Mouse (Mus musculus) embryonic fibroblast, embryonic 13.5 days (primary cell): ENCODE measurements around the gene Wfdc11. TPM values are rescaled to one million over a fixed set of nuclear protein-coding genes. Genes with fewer than 3 reads are reported as not detected.
"Not testable (repeated sequence)": the region's sequence is repeated elsewhere in the genome, so short reads cannot be mapped to it uniquely, and the experiment has no call there.

Experiments used
- H3K27ac ChIP-seq: 2 replicates; pipeline ENCODE4 v1.5.1; 2012; ENCODE audit warnings: low read length, control low read depth, inconsistent platforms; ENCODE audit not compliant: insufficient read depth
- H3K4me1 ChIP-seq: 2 replicates; pipeline ENCODE4 v1.6.1; 2011; ENCODE audit warnings: low read length; ENCODE audit not compliant: control insufficient read depth, insufficient read depth
- H3K4me3 ChIP-seq: 2 replicates; pipeline ENCODE4 v1.5.1; 2011; ENCODE audit warnings: mild to moderate bottlenecking, control low read depth, low read length; ENCODE audit not compliant: insufficient read depth
- CTCF ChIP-seq: IDR thresholded peaks from 2 replicates; pipeline ENCODE4 v1.5.1; 2011; ENCODE audit warnings: mild to moderate bottlenecking, control low read depth, low read length, moderate library complexity, borderline replicate concordance; ENCODE audit not compliant: insufficient read depth
- POLR2A ChIP-seq: IDR thresholded peaks from 2 replicates; pipeline ENCODE4 v1.6.1; 2011; ENCODE audit warnings: low read depth, mild to moderate bottlenecking, control low read depth, low read length, moderate library complexity
- polyA plus RNA-seq: library from polyadenylated mRNA; stranded (reverse); fragments of >200 nt; gene quantifications from 2 replicates; pipeline ENCODE4 v1.2.4, GENCODE M21; 2011; ENCODE audit warnings: low read depth; ENCODE audit not compliant: missing spikeins, insufficient read length

Wfdc11 gene
- polyA plus RNA-seq, 1 experiment: not detected

DNA sequence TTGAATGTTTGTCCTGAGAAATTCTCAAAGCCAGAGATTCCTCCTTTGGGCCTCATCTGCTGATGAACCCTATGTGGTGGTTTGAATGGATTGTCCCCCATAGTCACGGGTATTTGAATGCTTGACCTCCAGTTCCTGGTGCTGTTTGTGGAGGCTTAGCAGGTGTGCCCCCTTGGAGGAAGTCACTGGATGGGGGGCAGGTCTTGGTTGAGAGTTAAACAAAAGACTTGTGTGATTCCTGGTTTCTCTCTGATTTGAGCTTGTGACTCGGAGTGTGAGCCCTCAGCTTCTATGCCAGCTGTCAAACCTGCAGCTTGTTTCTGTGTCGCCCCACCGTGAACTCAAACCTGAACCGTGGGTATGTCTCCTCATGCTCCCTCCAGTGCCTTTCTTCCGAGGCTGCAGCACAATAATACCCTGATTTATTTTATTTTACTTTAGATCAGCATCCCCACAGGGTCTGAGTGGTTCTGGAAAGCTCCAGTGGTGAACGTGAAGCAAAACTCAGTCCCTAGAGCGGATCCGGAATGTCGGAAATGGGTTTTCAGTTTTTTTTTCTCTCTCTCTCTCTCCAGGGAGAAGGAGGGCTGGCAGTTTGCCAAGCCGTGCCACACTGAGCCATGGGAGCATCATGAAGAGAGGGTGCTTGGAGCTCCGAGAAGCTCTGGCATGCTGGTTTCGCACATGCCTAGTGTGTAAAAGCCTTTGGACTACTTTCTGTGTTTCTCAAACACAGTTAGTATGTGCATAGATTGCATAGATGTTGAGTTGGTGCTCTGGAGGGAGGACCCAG is 31.8 kb downstream of the Wfdc11 start:
- TF ChIP-seq CTCF (no peak), POLR2A (no peak)
- no peaks in the 10 kb centered on the region for H3K4me1 ChIP-seq

DNA sequence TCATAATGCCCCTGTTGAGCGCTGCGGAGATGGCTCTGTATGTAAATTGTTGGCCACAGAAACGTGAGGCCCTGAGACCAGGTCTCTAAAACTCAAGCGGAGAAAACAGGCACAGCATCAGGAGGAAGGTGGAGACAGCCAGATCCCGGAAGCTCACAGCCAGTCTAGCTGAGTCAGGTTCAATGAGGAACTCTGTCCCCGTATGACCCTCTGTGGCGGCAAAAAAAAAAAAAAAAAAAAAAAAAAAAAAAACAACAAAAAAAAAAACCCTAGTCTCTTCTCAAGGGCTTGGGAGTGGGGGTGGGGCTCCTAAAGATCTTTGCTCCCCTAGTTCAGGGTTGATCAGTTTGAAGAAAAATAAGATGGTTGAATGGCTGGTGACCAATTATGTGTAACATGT is 32.8 kb downstream of the Wfdc11 start:
- Histone ChIP-seq H3K4me3 (no peak overlapping the region), H3K27ac (no peak overlapping the region), H3K4me1 (no peaks in the 10 kb centered on the region)
- TF ChIP-seq POLR2A (no peak), CTCF (no peak)

More for the DNA sequence above, 31.8 kb downstream of the Wfdc11 start:
- Histone ChIP-seq H3K27ac (no peak overlapping the region), H3K4me3 (no peak overlapping the region)

DNA sequence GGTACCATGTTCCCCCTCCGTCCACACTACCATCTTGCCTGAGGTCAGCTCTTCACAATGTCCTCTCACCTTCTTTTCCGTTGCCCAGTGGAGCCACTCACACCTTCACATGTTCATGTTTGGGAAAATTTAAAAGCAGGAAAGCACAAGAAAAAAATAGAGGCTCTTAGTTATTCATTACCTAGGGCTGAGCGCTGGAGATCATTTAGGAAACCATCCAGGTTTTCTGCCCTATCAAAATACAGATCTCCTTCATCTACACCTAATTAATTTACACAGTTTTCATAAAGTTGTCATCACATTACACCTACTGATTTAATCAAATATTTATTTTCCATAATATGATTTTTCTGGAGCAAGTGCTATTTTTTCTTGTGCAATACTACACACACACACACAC is 35.2 kb downstream of the Wfdc11 start, which contains the start of gene Wfdc16:
Wfdc16 (minus strand) TSS at position 101 of the 400 bp plus-strand sequence.
- Histone ChIP-seq H3K4me1 (no peaks in the 10 kb centered on the region), H3K4me3 (no peak within 1 kb of the TSS), H3K27ac (no peak within 1 kb of the TSS)
- TF ChIP-seq CTCF (no peak), POLR2A (no peak)

DNA sequence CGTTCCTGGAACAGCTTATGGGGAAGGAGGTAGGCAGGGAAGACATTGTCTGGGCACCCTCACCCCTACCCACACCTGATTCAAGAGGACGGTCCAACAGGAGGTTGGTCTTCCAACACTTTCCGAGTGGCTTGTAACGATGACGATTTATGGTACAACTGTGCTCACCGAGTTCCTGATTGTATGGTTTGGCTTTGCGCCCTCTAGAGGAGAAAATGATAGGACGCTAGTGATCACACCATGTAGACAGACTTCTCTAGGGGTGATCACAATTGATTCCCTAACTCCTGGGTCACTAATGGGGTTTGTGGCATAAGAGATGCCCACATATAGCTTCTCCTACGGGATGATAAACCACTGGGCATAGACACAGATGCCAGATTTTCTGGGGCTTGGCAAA is 38.6 kb downstream of the Wfdc11 start:
- no peak for TF ChIP-seq CTCF
- no peak for TF ChIP-seq POLR2A
- H3K4me3 ChIP-seq: no peak overlapping the region
- no peaks in the 10 kb centered on the region for H3K4me1 ChIP-seq
- H3K27ac ChIP-seq: no peak overlapping the region

DNA sequence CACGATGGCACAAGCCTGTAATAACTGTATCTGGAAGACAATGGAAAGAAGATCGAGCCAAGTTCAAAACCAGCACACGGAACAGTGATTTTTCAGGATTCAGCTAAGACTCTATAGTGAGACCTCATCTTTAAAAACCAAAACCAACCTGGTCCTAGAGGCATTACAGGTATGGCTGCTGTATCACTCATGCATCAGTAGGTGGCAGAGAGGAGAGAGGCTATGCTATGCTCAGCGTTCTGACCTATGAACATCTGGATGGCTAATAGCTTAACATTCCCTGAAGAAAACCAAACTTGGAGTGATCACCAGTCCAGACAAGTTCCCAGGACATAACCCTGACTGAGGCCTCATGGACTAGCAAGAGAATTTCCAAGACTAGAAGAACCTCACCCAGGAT is 52.1 kb downstream of the Wfdc11 start:
- Histone ChIP-seq H3K4me1 (no peaks in the 10 kb centered on the region), H3K4me3 (no peak overlapping the region), H3K27ac (no peak overlapping the region)
- TF ChIP-seq POLR2A: no peak
- no peak for TF ChIP-seq CTCF

DNA sequence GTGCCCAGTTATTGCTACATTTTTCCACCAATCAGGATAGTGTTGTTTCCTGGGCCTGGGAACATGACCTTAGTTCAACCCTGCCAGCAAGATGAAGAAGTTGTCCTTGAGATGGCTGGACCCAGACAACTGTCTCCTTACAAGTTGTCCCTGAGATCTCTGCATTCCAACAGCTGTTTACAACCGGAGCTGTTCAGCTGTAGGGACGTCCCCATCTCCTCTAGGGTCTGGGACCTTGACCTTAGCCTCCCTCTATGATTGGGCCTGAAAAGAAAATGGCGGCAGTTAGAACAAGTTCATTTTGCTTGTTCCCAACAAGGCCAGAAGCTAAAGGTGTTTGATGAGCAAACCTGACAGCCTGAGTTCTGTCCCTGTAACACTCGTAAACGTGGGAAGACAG is 54.8 kb downstream of the Wfdc11 start:
- H3K4me1 ChIP-seq: no peaks in the 10 kb centered on the region
- no peak overlapping the region for H3K4me3 ChIP-seq

DNA sequence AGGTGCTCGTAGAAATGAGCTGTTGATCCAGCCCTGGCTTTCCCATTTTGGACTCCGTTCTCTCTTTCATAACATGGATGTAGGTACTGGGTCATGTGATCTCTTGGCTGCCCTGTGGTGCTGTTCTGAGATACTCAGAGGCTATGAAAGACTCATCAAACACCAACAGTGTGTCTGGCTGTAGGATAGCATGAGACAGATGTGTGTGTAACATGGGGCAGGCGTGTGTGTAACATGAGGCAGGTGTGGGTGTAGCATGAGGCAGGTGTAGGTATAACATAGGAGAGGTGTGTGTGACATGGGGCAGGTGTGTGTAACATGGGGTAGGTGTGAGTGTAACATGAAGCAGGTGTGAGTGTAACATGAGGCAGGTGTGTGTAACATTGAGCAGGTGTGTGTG is 58.5 kb downstream of the Wfdc11 start:
- H3K4me3 ChIP-seq: no peak overlapping the region
- no peak overlapping the region for H3K27ac ChIP-seq
- H3K4me1 ChIP-seq: peaks cover 9% of the 10 kb centered on the region; the same call in 1 of the 2 replicates
- TF ChIP-seq CTCF (no peak), POLR2A (no peak)

More for the DNA sequence above, 54.8 kb downstream of the Wfdc11 start:
- TF ChIP-seq POLR2A: no peak
- TF ChIP-seq CTCF: no peak
- no peak overlapping the region for H3K27ac ChIP-seq

DNA sequence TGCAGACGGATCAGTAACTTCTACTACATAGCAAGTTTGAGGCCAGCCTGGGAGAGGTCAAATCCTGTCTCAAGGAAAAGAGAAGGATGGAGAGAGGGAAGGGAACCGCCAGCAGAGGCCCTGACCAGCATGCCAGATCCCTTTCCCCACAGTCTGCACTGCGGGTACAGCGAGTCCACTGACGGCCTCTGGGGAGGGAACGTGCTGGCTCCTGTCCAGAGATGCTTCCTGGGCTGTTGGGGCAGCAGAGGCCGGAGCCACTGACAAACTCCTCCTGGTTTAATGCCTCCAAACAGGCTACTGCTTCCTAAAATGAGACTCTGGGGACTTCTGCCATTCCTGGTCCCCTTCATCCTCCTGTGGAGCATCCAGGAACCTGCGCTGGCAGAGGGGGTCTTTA is 60.4 kb downstream of the Wfdc11 start, which contains the start of the genes Wfdc6b and Wfdc8:
Wfdc6b (plus strand) TSS at position 52 of the 400 bp plus-strand sequence.
Wfdc8 (minus strand) TSS at position 156 of the 400 bp plus-strand sequence.
- H3K27ac ChIP-seq, H3K4me3 ChIP-seq: not testable (repeated sequence)
- peaks cover 11% of the 10 kb centered on the region; the same call in 1 of the 2 replicates for H3K4me1 ChIP-seq

Other genes starting within 250 kb of the Wfdc11 start
- gene Sdc4, start 230.2 kb downstream of the Wfdc11 start, polyA plus RNA-seq: 242 and 248 TPM in 2 replicates
- gene Sys1, start 217.1 kb downstream of the Wfdc11 start, polyA plus RNA-seq: 23.1 and 23.6 TPM in 2 replicates
- 4.1 and 5.8 TPM in 2 replicates for gene Gm20458, start 213.1 kb downstream of the Wfdc11 start, polyA plus RNA-seq
- gene Trp53tg5, start 200.4 kb downstream of the Wfdc11 start, polyA plus RNA-seq: not detected in 2 replicates
- gene Dbndd2, start 188.0 kb downstream of the Wfdc11 start, polyA plus RNA-seq: 13.8 and 19.0 TPM in 2 replicates
- 59.6 and 66.3 TPM in 2 replicates for gene Pigt, start 176.6 kb downstream of the Wfdc11 start, polyA plus RNA-seq
- gene Wfdc2, start 111.7 kb downstream of the Wfdc11 start, polyA plus RNA-seq: not detected in 2 replicates
- not detected in 2 replicates for gene Spint3, start 100.6 kb downstream of the Wfdc11 start, polyA plus RNA-seq
- not detected in 2 replicates for gene Wfdc6a, start 88.6 kb downstream of the Wfdc11 start, polyA plus RNA-seq
- gene Eppin, start 80.5 kb downstream of the Wfdc11 start, polyA plus RNA-seq: not detected in 2 replicates
- not detected in 2 replicates for gene Wfdc6b, start 60.6 kb downstream of the Wfdc11 start, polyA plus RNA-seq
- not detected in 2 replicates for gene Wfdc8, start 60.5 kb downstream of the Wfdc11 start, polyA plus RNA-seq
- not detected in 2 replicates for gene Wfdc16, start 35.3 kb downstream of the Wfdc11 start, polyA plus RNA-seq
- not detected in 2 replicates for gene Wfdc10, start 18.0 kb downstream of the Wfdc11 start, polyA plus RNA-seq
- gene Wfdc9, start 17.5 kb downstream of the Wfdc11 start, polyA plus RNA-seq: not detected in 2 replicates
- not detected in 2 replicates for gene Wfdc13, start 11.0 kb upstream of the Wfdc11 start, polyA plus RNA-seq
- not detected in 2 replicates for gene Spint4, start 24.4 kb upstream of the Wfdc11 start, polyA plus RNA-seq
- not detected in 2 replicates for gene Spint5, start 41.2 kb upstream of the Wfdc11 start, polyA plus RNA-seq
- gene Wfdc3, start 71.8 kb upstream of the Wfdc11 start, polyA plus RNA-seq: not detected in 2 replicates
- 28.7 and 30.8 TPM in 2 replicates for gene Dnttip1, start 71.9 kb upstream of the Wfdc11 start, polyA plus RNA-seq
- gene Ube2c, start 95.8 kb upstream of the Wfdc11 start, polyA plus RNA-seq: 101 and 146 TPM in 2 replicates
- gene Tnnc2, start 105.9 kb upstream of the Wfdc11 start, polyA plus RNA-seq: not detected in 2 replicates
- 14.4 and 18.2 TPM in 2 replicates for gene Snx21, start 111.7 kb upstream of the Wfdc11 start, polyA plus RNA-seq
- gene Acot8, start 130.8 kb upstream of the Wfdc11 start, polyA plus RNA-seq: 12.1 and 13.5 TPM in 2 replicates
- 3.7 and 4.1 TPM in 2 replicates for gene Zswim3, start 131.0 kb upstream of the Wfdc11 start, polyA plus RNA-seq
- gene Zswim1, start 148.6 kb upstream of the Wfdc11 start, polyA plus RNA-seq: 10.1 and 12.5 TPM in 2 replicates
- gene Spata25, start 154.4 kb upstream of the Wfdc11 start, polyA plus RNA-seq: not detected in 2 replicates
- 250 and 288 TPM in 2 replicates for gene Ctsa, start 158.8 kb upstream of the Wfdc11 start, polyA plus RNA-seq
- 5.0 and 7.4 TPM in 2 replicates for gene Neurl2, start 159.4 kb upstream of the Wfdc11 start, polyA plus RNA-seq
- 26.5 and 39.5 TPM in 2 replicates for gene Pltp, start 183.6 kb upstream of the Wfdc11 start, polyA plus RNA-seq
- gene Pcif1, start 205.2 kb upstream of the Wfdc11 start, polyA plus RNA-seq: 18.2 and 18.3 TPM in 2 replicates
- gene Zfp335, start 237.7 kb upstream of the Wfdc11 start, polyA plus RNA-seq: 11.0 and 11.9 TPM in 2 replicates